Mouse (Mus musculus) bone marrow macrophage, adult 2 months (primary cell): ENCODE results near the gene Oprm1.

Experiments
- CTCF ChIP-seq: IDR thresholded peaks from 2 replicates; pipeline ENCODE4 v1.5.1; 2012; ENCODE audit warnings: low read depth, mild to moderate bottlenecking, low read length, moderate library complexity
- POLR2A ChIP-seq: IDR thresholded peaks from 2 replicates; pipeline ENCODE4 v1.6.1; 2012; ENCODE audit warnings: mild to moderate bottlenecking, low read depth, low read length, borderline replicate concordance

DNA sequence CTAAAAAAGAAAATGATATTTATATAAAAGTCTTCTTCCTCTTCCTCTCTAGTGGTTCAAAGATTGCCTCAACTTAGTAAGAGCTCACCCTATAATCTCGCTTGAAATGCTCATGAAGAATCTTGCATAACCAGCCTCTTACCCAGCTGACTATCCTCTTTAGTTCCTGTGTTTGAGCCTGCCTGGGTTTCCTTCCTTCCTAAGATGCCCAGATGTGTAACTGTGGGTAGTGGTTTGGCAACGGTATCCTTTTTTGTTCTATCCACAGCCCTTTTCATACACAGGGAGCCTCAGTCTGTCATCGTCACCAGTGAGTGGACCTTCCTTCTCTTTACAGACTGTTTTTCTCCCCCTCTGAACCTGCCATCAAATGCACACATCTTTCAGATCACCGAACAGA is 227.9 kb downstream of the Oprm1 start:
- TF ChIP-seq CTCF, result no peak
- no peak for TF ChIP-seq POLR2A
